Mouse (Mus musculus): ENCODE data around the gene Tas1r2.

- TF ChIP-seq CTCF (IDR thresholded peaks at IDR 0.05; ENCODE audit: low read depth, low read length), result no peak
- peak; percentile 97 for TF ChIP-seq POLR2A (IDR thresholded peaks at IDR 0.05; ENCODE audit: extremely low read depth, insufficient read depth, low read length)
Measured at GRCm38 (mm10) chr4:139622373-139623282, 30.7 kb upstream of the Tas1r2 start, which contains the start of gene Aldh4a1.
